Mouse (Mus musculus) CH12.LX (cell line): ENCODE results near the gene Plcl2. TPM values are rescaled to one million over a fixed set of nuclear protein-coding genes. Genes with fewer than 3 reads are reported as not detected.

Source experiments
- DNase-seq: peaks from one replicate; pipeline ENCODE4 v3.0.0-alpha.2; 2013; ENCODE audit errors: extremely low read depth
- H3K27ac ChIP-seq: 2 replicates; pipeline ENCODE4 v1.5.1; 2012; ENCODE audit warnings: low read depth, mild to moderate bottlenecking, control low read depth, moderate library complexity; ENCODE audit not compliant: insufficient read depth
- H3K27me3 ChIP-seq: replicated peaks from 2 replicates; pipeline ENCODE3; 2012; ENCODE audit warnings: inconsistent platforms
- H3K36me3 ChIP-seq, 2 experiments: replicated peaks in 1 of 2; 2 replicates each; pipeline versions ENCODE3 to v1.6.1; 2012; ENCODE audit warnings: inconsistent platforms in 1 of 2, low read length in 1 of 2, mild to moderate bottlenecking in 1 of 2, mixed read lengths in 1 of 2, moderate library complexity in 1 of 2; ENCODE audit not compliant: control insufficient read depth in 1 of 2, insufficient read depth in 1 of 2
- H3K4me1 ChIP-seq, 2 experiments: 2 replicates each; pipeline ENCODE4 v1.6.1; 2012; ENCODE audit warnings: inconsistent platforms in 1 of 2, moderate library complexity in 1 of 2; ENCODE audit not compliant: insufficient read depth in 2 of 2, control insufficient read depth in 1 of 2
- H3K4me2 ChIP-seq: 2 replicates; pipeline ENCODE4 v1.6.1; 2012; ENCODE audit warnings: low read depth, mild to moderate bottlenecking, control low read depth; ENCODE audit not compliant: poor library complexity, insufficient read depth, severe bottlenecking
- H3K4me3 ChIP-seq, 3 experiments: fragments of 150-350 bp in 1 of 3; sonication (generic) in 1 of 3; replicated peaks in 1 of 3; 2 replicates each; pipeline versions ENCODE3 to v1.5.1; 2011 to 2012; ENCODE audit warnings: low read depth in 2 of 3, low read length in 2 of 3, mild to moderate bottlenecking in 2 of 3, moderate library complexity in 2 of 3, control low read depth in 1 of 3, improper control_type of control experiment in 1 of 3, inconsistent platforms in 1 of 3, mixed read lengths in 1 of 3; ENCODE audit not compliant: poor library complexity in 1 of 3
- H3K79me2 ChIP-seq: replicated peaks from 2 replicates; pipeline ENCODE4 v1.6.1; 2012; ENCODE audit warnings: mild to moderate bottlenecking, moderate library complexity; ENCODE audit not compliant: control insufficient read depth, poor library complexity, insufficient read depth, severe bottlenecking; ENCODE audit errors: extremely low read depth
- H3K9ac ChIP-seq: 2 replicates; pipeline ENCODE4 v1.6.1; 2012; ENCODE audit warnings: low read depth, mild to moderate bottlenecking, control low read depth, moderate library complexity; ENCODE audit not compliant: insufficient read depth
- H3K9me3 ChIP-seq: replicated peaks from 2 replicates; pipeline ENCODE3; 2012; ENCODE audit warnings: low read length, inconsistent platforms, mixed read lengths
- BHLHE40 ChIP-seq: IDR thresholded peaks from 2 replicates; pipeline ENCODE4 v1.6.1; 2011; ENCODE audit warnings: mild to moderate bottlenecking, low read depth, low read length, improper control_type of control experiment
- CHD1 ChIP-seq: IDR thresholded peaks from 2 replicates; pipeline ENCODE4 v1.6.1; 2012; ENCODE audit warnings: low read depth, low read length, improper control_type of control experiment, inconsistent platforms
- ELF1 ChIP-seq: IDR thresholded peaks from 2 replicates; pipeline ENCODE4 v1.6.1; 2014; ENCODE audit warnings: low read depth, mild to moderate bottlenecking, inconsistent platforms, low read length, improper control_type of control experiment
- EP300 ChIP-seq: IDR thresholded peaks from 2 replicates; pipeline ENCODE4 v1.6.1; 2011; ENCODE audit warnings: low read length, improper control_type of control experiment
- ETS1 ChIP-seq: conservative IDR thresholded peaks from 2 replicates; pipeline ENCODE4 v1.6.1; 2012; ENCODE audit warnings: low read depth, mild to moderate bottlenecking, inconsistent platforms, low read length, improper control_type of control experiment, moderate library complexity
- IRF4 ChIP-seq: IDR thresholded peaks from 2 replicates; pipeline ENCODE4 v1.6.1; 2014; ENCODE audit warnings: low read depth, mild to moderate bottlenecking, inconsistent platforms, low read length, improper control_type of control experiment
- JUN ChIP-seq: IDR thresholded peaks from 2 replicates; pipeline ENCODE4 v1.6.1; 2011; ENCODE audit warnings: low read depth, mild to moderate bottlenecking, low read length, improper control_type of control experiment, moderate library complexity; ENCODE audit not compliant: insufficient read depth
- JUND ChIP-seq: conservative IDR thresholded peaks from 2 replicates; pipeline ENCODE4 v1.6.1; 2011; ENCODE audit warnings: low read depth, low read length, improper control_type of control experiment
- MAX ChIP-seq: IDR thresholded peaks from 2 replicates; pipeline ENCODE4 v1.6.1; 2011; ENCODE audit warnings: low read length, improper control_type of control experiment
- MAZ ChIP-seq: IDR thresholded peaks from 2 replicates; pipeline ENCODE4 v1.6.1; 2012; ENCODE audit warnings: low read depth, mild to moderate bottlenecking, inconsistent platforms, low read length, improper control_type of control experiment, moderate library complexity
- MEF2A ChIP-seq: IDR thresholded peaks from 2 replicates; pipeline ENCODE4 v1.6.1; 2014; ENCODE audit warnings: low read depth, mild to moderate bottlenecking, inconsistent platforms, low read length, improper control_type of control experiment, borderline replicate concordance
- MXI1 ChIP-seq: IDR thresholded peaks from 2 replicates; pipeline ENCODE4 v1.6.1; 2011; ENCODE audit warnings: mild to moderate bottlenecking, low read depth, low read length, improper control_type of control experiment
- NRF1 ChIP-seq: IDR thresholded peaks from 2 replicates; pipeline ENCODE4 v1.6.1; 2014; ENCODE audit warnings: low read depth, mild to moderate bottlenecking, inconsistent platforms, low read length, improper control_type of control experiment, moderate library complexity
- POLR2A ChIP-seq: IDR thresholded peaks from 2 replicates; pipeline ENCODE4 v1.6.1; 2011; ENCODE audit warnings: low read depth, mild to moderate bottlenecking, improper control_type of control experiment, low read length
- POLR2AphosphoS2 ChIP-seq: IDR thresholded peaks from 2 replicates; pipeline ENCODE4 v1.6.1; 2011; ENCODE audit warnings: low read depth, low read length, improper control_type of control experiment
- SIN3A ChIP-seq: IDR thresholded peaks from 2 replicates; pipeline ENCODE4 v1.6.1; 2012; ENCODE audit warnings: low read length, improper control_type of control experiment, inconsistent platforms
- SMC3 ChIP-seq: IDR thresholded peaks from 2 replicates; pipeline ENCODE4 v1.6.1; 2011; ENCODE audit warnings: low read depth, low read length, improper control_type of control experiment
- TBP ChIP-seq: conservative IDR thresholded peaks from 2 replicates; pipeline ENCODE4 v1.6.1; 2011; ENCODE audit warnings: low read depth, low read length, improper control_type of control experiment
- TCF12 ChIP-seq: IDR thresholded peaks from 2 replicates; pipeline ENCODE4 v1.6.1; 2014; ENCODE audit warnings: low read depth, mild to moderate bottlenecking, inconsistent platforms, low read length, improper control_type of control experiment
- UBTF ChIP-seq: IDR thresholded peaks from 2 replicates; pipeline ENCODE4 v1.6.1; 2012; ENCODE audit warnings: low read depth, mild to moderate bottlenecking, inconsistent platforms, low read length, improper control_type of control experiment, moderate library complexity
- USF2 ChIP-seq: conservative IDR thresholded peaks from 2 replicates; pipeline ENCODE4 v1.6.1; 2011; ENCODE audit warnings: low read depth, low read length, improper control_type of control experiment
- ZKSCAN1 ChIP-seq: IDR thresholded peaks from 2 replicates; pipeline ENCODE4 v1.6.1; 2012; ENCODE audit warnings: low read depth, inconsistent platforms, low read length, improper control_type of control experiment, borderline replicate concordance
- ZMIZ1 ChIP-seq: IDR thresholded peaks from 2 replicates; pipeline ENCODE4 v1.6.1; 2012; ENCODE audit warnings: low read depth, mild to moderate bottlenecking, inconsistent platforms, low read length, improper control_type of control experiment
- dilution Hi-C: fragments of 300-500 bp; cut with MboI; formaldehyde crosslinking; loops from 2 replicates; pipeline ENCODE4 v1.14.3; 2020; ENCODE audit warnings: low sequenced_read_pairs; ENCODE audit not compliant: extremely low pct_unique_long_range_greater_than_20kb, extremely low pct_ligation_motif_present
- in situ Hi-C: fragments of 300-500 bp; cut with MboI; formaldehyde crosslinking; loops from 3 replicates; pipeline ENCODE4 v1.14.3; 2019; ENCODE audit warnings: low sequenced_read_pairs, low pct_ligation_motif_present, low pct_unique_long_range_greater_than_20kb, mixed read lengths
- polyA plus RNA-seq: library from polyadenylated mRNA; unstranded; fragments of >175 nt; gene quantifications from 2 replicates; pipeline ENCODE4 v1.2.1, GENCODE M21; 2012; ENCODE audit warnings: low read depth; ENCODE audit not compliant: insufficient read length
- total RNA-seq, 2 experiments: library from RNA; depleted of rRNA; stranded (reverse); fragments of 300-350 nt in 1 of 2; fragments of >200 nt in 1 of 2; gene quantifications; 2 replicates each; pipeline ENCODE4 v1.2.3; 2012 to 2014

Plcl2 gene
- total and polyA plus RNA-seq, 3 experiments = 9.0 to 16.6 (median 12.7) TPM

- Histone ChIP-seq H3K36me3 (peaks cover 4 to 10% of the 10 kb centered on the region in 2 experiments), H3K9me3 (peaks cover 4% of the 10 kb centered on the region), H3K4me3 (no peak overlapping the region), H3K79me2 (peaks cover 46% of the 10 kb centered on the region), H3K4me1 (peaks cover 0 to 12% of the 10 kb centered on the region in 2 experiments; a peak in 2 of 4 replicates), H3K27ac (no peak overlapping the region), H3K9ac (no peak overlapping the region), H3K27me3 (no peaks in the 10 kb centered on the region), H3K4me2 (no peak overlapping the region)
- dilution Hi-C loops (no loop called here), in situ Hi-C loops (loop anchor here (10.0 kb wide), 1 partner anchor 55 kb away; no protein-coding TSS in a partner anchor)
- no peak for DNase-seq
- TF ChIP-seq EP300 (no peak), MEF2A (no peak), POLR2A (no peak), MXI1 (no peak), POLR2AphosphoS2 (no peak), SMC3 (no peak), CHD1 (no peak), ZKSCAN1 (no peak), ZMIZ1 (no peak), NRF1 (no peak), USF2 (no peak)
Observed at GRCm38 (mm10) chr17:50519588-50519987, 10.4 kb downstream of the Plcl2 start.

DNA sequence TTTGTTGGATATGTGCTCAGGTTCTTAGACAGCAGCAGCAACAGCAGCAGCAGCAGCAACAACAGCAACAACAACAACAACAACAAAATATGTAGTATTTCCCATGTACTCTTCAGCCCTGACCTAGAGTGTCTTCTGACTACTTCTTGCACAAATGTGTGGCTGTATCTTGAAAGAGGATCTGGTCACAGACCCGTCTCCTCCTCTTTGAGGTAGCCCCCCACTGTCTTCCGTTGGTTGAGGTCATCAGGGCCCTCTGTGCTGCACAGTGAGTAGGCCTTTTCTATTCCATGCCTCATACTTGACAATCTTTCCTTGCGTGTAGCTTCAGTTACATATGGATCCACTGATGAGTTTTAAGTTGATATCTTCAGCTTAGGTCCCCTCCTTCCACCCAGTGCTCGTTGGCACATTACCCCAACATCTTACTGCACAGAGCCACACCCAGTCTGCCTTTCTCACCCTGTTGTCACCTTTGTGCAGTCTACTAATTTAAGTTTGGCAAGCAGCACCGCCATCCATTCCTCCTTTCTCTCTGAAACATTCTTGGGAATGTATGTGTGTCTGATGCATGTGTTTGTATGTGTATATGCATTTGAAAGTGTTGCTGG, 13.4 kb downstream of the Plcl2 start:
- TF ChIP-seq TCF12 (no peak), IRF4 (no peak), SIN3A (no peak), UBTF (no peak), SMC3 (no peak), MEF2A (no peak), NRF1 (no peak), TBP (no peak), BHLHE40 (no peak), JUN (no peak), JUND (no peak), ETS1 (no peak), MXI1 (no peak), ELF1 (no peak), ZMIZ1 (no peak), MAX (no peak), MAZ (no peak), CHD1 (no peak)
- H3K79me2 ChIP-seq = peaks cover 34% of the 10 kb centered on the region
- peaks cover 0 to 14% of the 10 kb centered on the region in 2 experiments; a peak in 2 of 4 replicates for H3K4me1 ChIP-seq
- in situ Hi-C loops = no loop called here
- no peak overlapping the region for H3K9ac ChIP-seq
- H3K4me3 ChIP-seq = no peak overlapping the region
- dilution Hi-C loops = no loop called here
- no peak for DNase-seq
- H3K27me3 ChIP-seq = no peaks in the 10 kb centered on the region
- peaks cover 4% of the 10 kb centered on the region for H3K9me3 ChIP-seq
- H3K27ac ChIP-seq = no peak overlapping the region
- no peak overlapping the region for H3K4me2 ChIP-seq
- H3K36me3 ChIP-seq = peaks cover 4 to 12% of the 10 kb centered on the region in 2 experiments
